Mouse (Mus musculus): ENCODE measurements around the gene Thbd. TPM values are rescaled to one million over a fixed set of nuclear protein-coding genes. Genes with fewer than 3 reads are reported as not detected.

Thbd gene
- polyA plus RNA-seq, 1 experiment: 550 TPM

GRCm38 (mm10) chr2:148443249-148443958, 35.4 kb upstream of the Thbd start, which contains the start of gene Cd93:
Cd93 (minus strand) TSS chr2:148443563.
- 36% methylated on average over 13 of the region's 13 CpGs for WGBS
- peak; percentile 54 for DNase-seq
- peak within 1 kb of the TSS; percentile 81 for H3K4me3 ChIP-seq (replicated peaks; ENCODE audit: extremely low read depth, low read depth, low read length)
- 0 out of 2 replicates have a peak, but pooled peaks cover 2% of the 10 kb centered on the region for H3K4me1 ChIP-seq (ENCODE audit: control insufficient read depth, insufficient read depth, low read length)
- TF ChIP-seq POLR2A (IDR thresholded peaks at IDR 0.05; ENCODE audit: borderline replicate concordance, extremely low read depth, low read depth, low read length) (peak; percentile 97), CTCF (IDR thresholded peaks at IDR 0.05; ENCODE audit: insufficient read depth, low read length) (no peak)

GRCm38 (mm10) chr2:148442710-148443109, 34.7 kb upstream of the Thbd start:
- TF ChIP-seq CTCF (IDR thresholded peaks at IDR 0.05; ENCODE audit: insufficient read depth, low read length) (no peak), POLR2A (IDR thresholded peaks at IDR 0.05; ENCODE audit: borderline replicate concordance, extremely low read depth, low read depth, low read length) (no peak; the same call in 1 of the 2 replicates)
- 53% methylated on average over 4 of the region's 4 CpGs for WGBS
- Histone ChIP-seq H3K4me3 (replicated peaks; ENCODE audit: extremely low read depth, low read depth, low read length) (peak overlapping the region; percentile 81), H3K4me1 (ENCODE audit: control insufficient read depth, insufficient read depth, low read length) (0 out of 2 replicates have a peak, but pooled peaks cover 2% of the 10 kb centered on the region)
- DNase-seq: peak; percentile 18

GRCm38 (mm10) chr2:148442172-148442571, 34.2 kb upstream of the Thbd start:
- WGBS: 37% methylated on average over 4 of the region's 4 CpGs
- DNase-seq: no peak
- TF ChIP-seq CTCF (IDR thresholded peaks at IDR 0.05; ENCODE audit: insufficient read depth, low read length) (no peak), POLR2A (IDR thresholded peaks at IDR 0.05; ENCODE audit: borderline replicate concordance, extremely low read depth, low read depth, low read length) (no peak)
- H3K4me1 ChIP-seq (ENCODE audit: control insufficient read depth, insufficient read depth, low read length): 0 out of 2 replicates have a peak, but pooled peaks cover 2% of the 10 kb centered on the region
- H3K4me3 ChIP-seq (replicated peaks; ENCODE audit: extremely low read depth, low read depth, low read length): peak overlapping the region; percentile 81

- DNase-seq: no peak
- Histone ChIP-seq H3K4me3 (replicated peaks; ENCODE audit: extremely low read depth, low read depth, low read length) (peak overlapping the region; percentile 81), H3K4me1 (ENCODE audit: control insufficient read depth, insufficient read depth, low read length) (0 out of 2 replicates have a peak, but pooled peaks cover 2% of the 10 kb centered on the region)
- 50% methylated on average over 10 of the region's 10 CpGs for WGBS
- TF ChIP-seq POLR2A (IDR thresholded peaks at IDR 0.05; ENCODE audit: borderline replicate concordance, extremely low read depth, low read depth, low read length) (peak; percentile 35; the same call in 1 of the 2 replicates), CTCF (IDR thresholded peaks at IDR 0.05; ENCODE audit: insufficient read depth, low read length) (no peak)
Observed at GRCm38 (mm10) chr2:148441421-148441820, 33.4 kb upstream of the Thbd start.

- 28% methylated on average over 3 of the region's 3 CpGs for WGBS
- TF ChIP-seq CTCF (IDR thresholded peaks at IDR 0.05; ENCODE audit: insufficient read depth, low read length) (no peak), POLR2A (IDR thresholded peaks at IDR 0.05; ENCODE audit: borderline replicate concordance, extremely low read depth, low read depth, low read length) (no peak)
- Histone ChIP-seq H3K4me1 (ENCODE audit: control insufficient read depth, insufficient read depth, low read length) (no peaks in the 10 kb centered on the region), H3K4me3 (replicated peaks; ENCODE audit: extremely low read depth, low read depth, low read length) (peak overlapping the region; percentile 81)
- DNase-seq: no peak
Observed at GRCm38 (mm10) chr2:148439691-148440276, 31.8 kb upstream of the Thbd start.

- Histone ChIP-seq H3K4me3 (replicated peaks; ENCODE audit: extremely low read depth, low read depth, low read length) (peak overlapping the region; percentile 4), H3K4me1 (ENCODE audit: control insufficient read depth, insufficient read depth, low read length) (no peaks in the 10 kb centered on the region; the same call in 1 of the 2 replicates)
- DNase-seq: no peak
- WGBS: 42% methylated on average over 3 of the region's 3 CpGs
- TF ChIP-seq CTCF (IDR thresholded peaks at IDR 0.05; ENCODE audit: insufficient read depth, low read length) (no peak), POLR2A (IDR thresholded peaks at IDR 0.05; ENCODE audit: borderline replicate concordance, extremely low read depth, low read depth, low read length) (no peak)
Observed at GRCm38 (mm10) chr2:148436285-148436684, 28.3 kb upstream of the Thbd start.

GRCm38 (mm10) chr2:148432346-148432745, 24.4 kb upstream of the Thbd start:
- DNase-seq: no peak
- Histone ChIP-seq H3K4me1 (ENCODE audit: control insufficient read depth, insufficient read depth, low read length) (peaks cover 8% of the 10 kb centered on the region), H3K4me3 (replicated peaks; ENCODE audit: extremely low read depth, low read depth, low read length) (no peak overlapping the region)
- TF ChIP-seq CTCF (IDR thresholded peaks at IDR 0.05; ENCODE audit: insufficient read depth, low read length): no peak
- WGBS: 67% methylated on average over 2 of the region's 2 CpGs

GRCm38 (mm10) chr2:148430941-148431340, 23.0 kb upstream of the Thbd start:
- TF ChIP-seq CTCF (IDR thresholded peaks at IDR 0.05; ENCODE audit: insufficient read depth, low read length) (no peak), POLR2A (IDR thresholded peaks at IDR 0.05; ENCODE audit: borderline replicate concordance, extremely low read depth, low read depth, low read length) (no peak)
- Histone ChIP-seq H3K4me1 (ENCODE audit: control insufficient read depth, insufficient read depth, low read length) (peaks cover 8% of the 10 kb centered on the region), H3K4me3 (replicated peaks; ENCODE audit: extremely low read depth, low read depth, low read length) (no peak overlapping the region)
- DNase-seq: no peak
- WGBS: 71% methylated on average over 4 of the region's 4 CpGs

- TF ChIP-seq CTCF (IDR thresholded peaks at IDR 0.05; ENCODE audit: insufficient read depth, low read length): no peak
- no peak for TF ChIP-seq POLR2A (IDR thresholded peaks at IDR 0.05; ENCODE audit: borderline replicate concordance, extremely low read depth, low read depth, low read length)
- H3K4me1 ChIP-seq (ENCODE audit: control insufficient read depth, insufficient read depth, low read length): peaks cover 8% of the 10 kb centered on the region
- H3K4me3 ChIP-seq (replicated peaks; ENCODE audit: extremely low read depth, low read depth, low read length): no peak overlapping the region
- DNase-seq: no peak
Observed at GRCm38 (mm10) chr2:148429001-148429505, 21.1 kb upstream of the Thbd start.

Data from lung, adult 2 months (tissue).